Mouse (Mus musculus) lung, postnatal 0 days (tissue): ENCODE results near the gene Rxrg.

ENCODE experiments used
- CTCF ChIP-seq: IDR thresholded peaks from 2 replicates; pipeline ENCODE4 v1.5.1; 2016; ENCODE audit warnings: antibody characterized with exemption, mild to moderate bottlenecking
- EP300 ChIP-seq: IDR thresholded peaks from 2 replicates; pipeline ENCODE4 v1.6.1; 2016; ENCODE audit warnings: antibody characterized with exemption, mild to moderate bottlenecking, control low read depth

DNA sequence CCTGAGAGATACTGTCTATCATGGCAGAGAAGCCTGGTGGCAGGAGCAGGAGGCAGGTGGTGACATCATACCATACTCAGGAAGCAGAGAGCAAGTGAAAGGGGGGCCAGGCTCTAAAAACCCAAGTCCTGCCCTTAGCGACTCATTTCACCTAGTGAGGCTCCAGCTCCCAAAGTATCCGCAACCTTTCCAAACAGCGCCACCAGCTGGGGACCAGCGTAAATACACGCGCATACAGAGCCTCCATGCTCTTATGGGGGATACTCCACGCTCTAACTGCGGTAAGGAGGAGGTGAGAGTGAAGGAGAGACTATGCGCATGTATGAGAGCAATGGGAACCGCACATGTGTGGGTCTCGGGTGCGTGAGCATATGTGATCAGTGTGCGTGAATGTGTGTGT, 39.9 kb downstream of the Rxrg start:
- peak; percentile 73 for TF ChIP-seq CTCF
- no peak for TF ChIP-seq EP300
